Mouse (Mus musculus) G1E-ER4 (cell line): ENCODE results near the gene E2f1. TPM values are rescaled to one million over a fixed set of nuclear protein-coding genes. Genes with fewer than 3 reads are reported as not detected.

Source experiments
- GATA1 ChIP-seq: IDR thresholded peaks from one replicate; pipeline ENCODE4 v1.8.0; 2012; ENCODE audit warnings: low read length, inconsistent platforms
- polyA plus RNA-seq: library from polyadenylated mRNA; stranded (reverse); fragments of >175 nt; gene quantifications from 2 replicates; pipeline ENCODE4 v1.2.3, GENCODE M21; 2012

Gene E2f1
- polyA plus RNA-seq, result 77.0 and 90.7 TPM in 2 replicates

DNA sequence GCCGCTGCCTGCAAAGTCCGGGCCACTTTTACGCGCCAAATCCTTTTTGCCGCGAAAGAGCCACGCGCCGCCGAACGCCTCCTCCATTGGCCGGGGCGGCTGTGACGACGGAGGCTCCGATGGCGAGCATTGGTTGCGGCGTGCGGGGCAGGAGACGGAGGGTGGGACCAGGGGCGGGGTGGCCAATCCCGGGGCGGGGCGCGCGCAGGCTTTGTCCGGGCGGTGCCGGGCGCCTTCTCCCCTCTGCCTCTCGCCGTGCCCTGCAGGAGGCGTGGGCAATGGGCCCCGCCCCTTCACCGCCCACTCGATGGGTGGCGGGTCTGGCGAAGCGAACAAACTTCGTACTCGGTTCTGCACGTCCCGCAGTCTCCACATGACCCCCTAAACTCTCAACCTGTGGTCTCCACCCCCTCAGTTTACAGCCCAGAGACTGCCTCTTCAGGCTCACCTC lies at the start of gene E2f1:
Gene E2f1, minus strand, starts transcription at position 57 of the 451 bp plus-strand sequence.
- no peak for TF ChIP-seq GATA1

DNA sequence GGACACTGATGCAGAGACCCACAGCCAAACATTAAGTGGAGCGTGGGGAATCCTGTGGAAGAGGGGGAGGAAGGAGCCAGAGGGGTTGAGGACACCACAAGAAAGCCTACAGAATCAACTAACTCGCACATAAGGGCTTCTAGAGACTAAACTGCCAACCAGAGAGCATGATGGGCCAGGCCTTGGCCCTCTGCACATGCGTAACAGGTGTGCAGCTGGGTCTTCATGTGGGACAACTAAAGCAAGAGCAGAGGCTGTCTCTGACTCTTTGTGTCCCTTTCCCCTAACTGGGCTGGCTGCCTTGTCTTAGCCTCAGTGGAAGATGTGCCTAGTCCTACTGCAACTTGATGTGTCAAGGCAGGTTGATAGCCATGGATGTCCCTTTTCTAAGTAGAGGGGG lies 47.4 kb upstream of the E2f1 start:
- TF ChIP-seq GATA1, result no peak

GRCm38 (mm10) chr2:154615674-154616073 lies 46.0 kb upstream of the E2f1 start:
- peak; percentile 31 for TF ChIP-seq GATA1

DNA sequence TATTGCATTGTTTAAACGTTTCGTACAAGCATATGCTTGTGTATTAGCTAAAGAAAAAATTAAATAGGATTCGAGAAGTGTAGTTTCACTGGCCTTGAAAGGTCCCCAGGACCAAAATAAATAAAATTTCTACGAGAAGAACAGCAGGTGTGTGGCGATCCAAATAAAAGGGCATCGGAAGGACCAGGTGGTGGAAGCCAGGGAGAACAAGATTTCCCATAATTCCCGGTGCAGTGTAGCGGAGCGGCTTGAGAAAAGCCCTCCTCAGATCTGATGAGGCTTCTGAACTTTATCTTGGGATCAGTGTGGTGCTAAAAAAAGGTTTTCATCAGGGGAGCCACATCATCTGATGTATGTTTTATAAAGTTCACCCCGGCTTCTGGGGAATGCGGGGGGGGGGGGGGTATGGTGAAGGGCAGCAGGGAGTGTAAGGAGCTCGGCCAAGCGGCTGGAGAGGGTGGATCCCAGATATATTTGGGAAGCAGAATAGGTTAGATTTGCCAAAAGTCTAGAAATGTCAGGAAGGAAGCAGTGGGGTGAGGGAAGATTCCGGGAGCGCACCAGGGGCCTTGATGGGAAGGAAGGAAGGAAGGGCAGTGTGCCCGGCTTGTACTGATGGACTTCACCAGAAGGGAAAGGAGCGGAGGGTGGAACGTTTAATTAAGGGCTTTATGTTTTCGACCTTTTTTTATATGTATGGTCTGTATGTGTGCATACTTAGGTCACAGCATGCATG lies 45.3 kb upstream of the E2f1 start:
- no peak for TF ChIP-seq GATA1

DNA sequence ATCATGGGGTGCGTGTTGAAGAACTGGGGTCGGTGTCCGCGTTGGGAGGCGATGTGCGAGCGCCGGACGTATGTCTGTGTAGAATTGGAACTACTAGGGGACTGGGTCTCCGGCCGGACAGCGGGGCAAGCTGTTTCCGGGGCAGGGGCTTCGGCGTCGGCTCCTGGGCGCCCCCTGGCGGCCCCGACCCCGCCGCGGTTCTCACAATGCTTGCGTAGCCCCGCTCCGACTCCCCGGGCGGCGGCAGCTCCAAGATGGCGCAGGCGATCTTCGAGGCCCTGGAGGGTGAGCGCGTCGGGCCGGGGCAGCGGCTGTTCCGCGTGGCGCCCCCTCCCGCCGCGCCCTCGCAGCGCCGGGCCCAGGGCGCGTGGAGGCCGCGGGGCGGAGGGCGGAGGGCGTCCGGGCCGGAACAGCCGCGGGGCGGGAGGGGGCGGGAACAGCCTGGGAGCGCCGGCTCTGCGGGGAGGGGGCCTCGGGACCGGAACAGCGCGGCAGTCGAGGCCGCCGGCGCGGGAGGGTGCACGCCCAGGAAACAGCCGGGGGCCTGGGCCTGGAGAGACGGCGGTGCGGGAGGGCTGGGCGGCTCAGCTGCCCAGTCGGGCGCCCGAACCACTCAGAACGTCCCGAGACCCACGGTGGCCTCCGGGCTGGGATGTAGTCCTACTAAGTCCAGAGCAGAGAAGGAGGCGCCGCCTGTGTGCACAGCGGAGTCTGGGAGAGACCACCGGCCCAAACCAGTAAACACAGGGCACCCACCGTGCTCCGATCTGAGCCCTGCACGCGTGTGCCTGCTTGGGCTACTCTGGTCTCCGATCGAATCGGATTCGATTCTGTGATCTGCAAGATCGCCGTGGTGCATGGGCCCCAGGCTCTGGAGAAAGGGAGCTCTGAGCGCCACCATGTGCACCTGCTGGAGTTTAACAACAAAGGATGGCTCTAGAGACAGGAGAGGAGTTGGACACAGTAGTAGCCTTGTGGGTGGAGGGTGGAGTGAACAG lies 43.7 kb upstream of the E2f1 start, which contains the start of the genes Zfp341 and 4930519P11Rik:
Gene Zfp341, plus strand, starts transcription at position 180 of the 998 bp plus-strand sequence.
Gene 4930519P11Rik, minus strand, starts transcription at position 320 of the 998 bp plus-strand sequence.
- TF ChIP-seq GATA1, result no peak

DNA sequence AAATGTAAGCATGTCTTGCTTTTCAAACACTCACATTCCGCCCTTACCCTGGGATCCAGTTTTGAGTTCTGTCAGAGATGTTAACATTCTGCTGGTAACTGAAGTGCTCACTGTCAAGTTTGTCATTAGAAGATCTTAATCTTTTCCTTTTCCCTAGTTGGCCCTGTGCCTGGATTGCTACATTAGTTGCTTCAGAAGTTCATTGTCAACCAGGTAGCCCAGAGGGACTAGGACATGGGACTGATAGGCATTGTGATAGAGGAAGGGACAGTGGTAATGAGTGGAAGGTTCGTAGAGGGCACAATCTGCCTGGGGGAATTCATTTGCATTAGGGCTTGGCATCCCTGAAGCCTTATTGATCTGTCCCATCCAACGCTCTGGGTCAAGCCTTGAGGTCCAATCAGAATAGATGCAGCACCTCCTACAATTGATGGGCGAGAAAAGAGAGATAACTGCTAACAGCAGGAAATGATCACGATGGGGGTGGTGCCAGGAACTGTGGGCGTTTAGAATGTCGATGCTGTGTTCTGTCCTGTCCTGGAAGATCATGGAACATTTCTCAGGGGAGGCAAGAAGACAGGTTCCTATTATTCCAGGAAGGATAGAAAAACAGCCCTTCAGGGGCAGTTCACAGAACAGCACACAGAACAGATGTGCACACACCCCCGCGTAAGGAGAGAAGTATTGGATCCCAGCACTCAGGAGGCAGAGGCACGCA lies 39.5 kb upstream of the E2f1 start:
- no peak for TF ChIP-seq GATA1

DNA sequence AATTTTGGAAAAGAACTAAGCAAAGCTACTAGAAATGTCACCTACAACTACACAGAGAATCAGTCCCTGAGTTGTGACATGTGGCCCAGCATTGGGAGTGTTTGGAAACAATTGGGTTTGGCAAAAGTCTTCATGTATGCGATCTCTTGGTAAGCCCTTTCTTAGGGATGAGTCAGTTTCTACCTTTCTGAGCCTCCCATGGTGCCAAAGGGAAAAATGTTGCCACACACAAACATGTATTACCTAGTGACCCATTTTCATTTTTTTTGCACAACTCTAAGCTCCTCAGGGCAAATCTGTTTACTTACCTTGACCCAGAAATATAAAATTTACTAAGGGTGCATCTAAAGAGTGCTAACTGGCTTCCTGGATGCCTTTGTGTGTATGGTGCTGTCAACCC lies 37.3 kb upstream of the E2f1 start:
- no peak for TF ChIP-seq GATA1

DNA sequence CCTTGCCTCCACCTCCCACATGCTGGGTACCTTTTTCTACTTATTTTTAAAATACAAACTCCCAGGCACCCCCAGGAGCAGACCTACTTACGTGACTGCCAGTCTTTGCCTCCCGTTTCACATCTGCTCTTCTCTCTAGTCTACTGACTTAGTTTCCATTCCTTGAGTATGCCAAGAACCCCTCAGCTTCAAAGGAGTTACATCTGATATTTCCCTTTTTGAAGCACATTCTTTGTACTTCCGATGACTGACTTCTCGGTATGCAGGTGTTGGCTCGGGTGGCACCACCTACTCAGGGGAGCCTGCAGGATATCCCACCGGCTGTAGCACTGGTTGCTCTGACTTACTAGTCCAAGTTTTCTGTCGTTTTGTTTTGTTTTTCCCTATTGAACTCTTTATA lies 34.5 kb upstream of the E2f1 start:
- TF ChIP-seq GATA1, result no peak

DNA sequence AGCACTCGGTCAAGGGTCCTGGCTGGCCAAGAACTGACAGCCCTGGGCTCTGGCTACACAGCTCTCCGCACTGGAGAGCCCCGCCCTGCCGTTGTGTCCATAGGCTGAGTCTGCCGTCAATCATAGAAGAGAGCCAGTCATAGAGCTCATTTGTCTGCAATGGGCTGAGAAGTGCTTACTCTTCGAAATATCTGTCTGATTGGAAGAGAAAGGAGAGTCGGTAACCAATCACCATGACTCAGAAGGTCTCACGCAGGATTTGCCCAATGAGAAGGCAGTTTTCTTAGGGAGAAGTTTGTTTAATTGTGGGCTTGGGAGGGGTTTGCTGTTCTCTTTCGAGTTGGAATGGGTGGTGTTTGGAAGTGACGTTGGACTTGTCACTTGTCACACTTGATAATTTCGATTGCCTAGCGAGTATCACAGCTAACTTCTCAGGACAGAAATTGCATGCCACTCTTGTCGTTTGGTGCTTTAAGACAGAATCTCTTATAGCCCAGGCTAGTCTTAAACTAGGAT lies 34.0 kb upstream of the E2f1 start, which contains the start of gene Pxmp4:
Gene Pxmp4, minus strand, starts transcription at position 71 of the 516 bp plus-strand sequence.
- no peak for TF ChIP-seq GATA1

DNA sequence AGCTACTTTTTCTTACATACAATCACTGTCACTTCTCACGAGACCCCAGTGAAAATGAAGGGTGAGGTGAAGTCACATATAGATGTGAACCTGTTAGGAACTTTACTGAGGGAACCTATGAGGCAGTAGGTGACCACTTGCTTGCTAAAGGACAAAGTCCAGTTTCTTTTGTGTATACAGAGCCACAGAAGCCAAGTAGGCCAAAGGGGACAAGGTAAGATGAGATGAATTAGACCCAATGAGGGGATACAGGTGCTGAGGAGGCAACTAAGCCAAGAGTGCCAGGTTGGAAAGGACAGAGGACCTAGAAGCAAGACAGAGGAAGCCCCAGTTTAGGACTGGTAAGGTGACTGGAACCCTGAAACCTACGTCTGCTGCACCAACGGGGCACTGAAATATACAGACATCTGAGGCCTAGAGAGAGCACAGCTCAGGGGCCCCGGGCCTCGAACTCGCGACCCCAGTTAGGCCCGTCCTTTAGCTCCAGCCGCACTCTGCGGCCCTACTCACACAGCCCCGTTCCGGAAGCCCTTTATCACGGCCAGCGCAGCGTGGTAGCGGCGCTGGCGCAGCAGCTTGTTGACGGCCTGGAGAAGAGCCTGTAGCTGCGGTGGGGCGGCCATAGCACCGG lies 33.4 kb upstream of the E2f1 start:
- no peak for TF ChIP-seq GATA1

GRCm38 (mm10) chr2:154601324-154601723 lies 31.6 kb upstream of the E2f1 start:
- TF ChIP-seq GATA1, result no peak

DNA sequence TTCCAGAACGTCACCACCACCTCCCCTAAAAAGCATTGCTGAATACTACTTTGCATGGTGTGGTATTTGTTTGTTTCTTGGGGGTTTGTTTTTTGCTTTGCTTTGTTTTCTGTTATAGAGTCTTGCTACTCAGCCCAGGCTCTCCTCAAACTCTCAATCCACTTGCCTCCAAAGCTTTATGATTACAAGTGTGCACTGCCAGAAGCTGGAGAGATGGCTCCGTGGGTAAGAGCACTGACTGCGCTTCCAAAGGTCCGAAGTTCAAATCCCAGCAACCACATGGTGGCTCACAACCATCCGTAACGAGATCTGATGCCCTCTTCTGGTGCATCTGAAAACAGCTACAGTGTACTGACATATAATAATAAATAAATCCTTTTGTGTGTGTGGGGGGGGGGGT lies 30.9 kb upstream of the E2f1 start:
- no peak for TF ChIP-seq GATA1

- no peak for TF ChIP-seq GATA1
These were observed 27.7 kb upstream of the E2f1 start for GRCm38 (mm10) chr2:154597399-154597798.

GRCm38 (mm10) chr2:154595775-154596174 lies 26.1 kb upstream of the E2f1 start:
- TF ChIP-seq GATA1, result no peak

- no peak for TF ChIP-seq GATA1
These were observed 23.3 kb upstream of the E2f1 start for GRCm38 (mm10) chr2:154593025-154593424.
